Mouse (Mus musculus) MEL (cell line): ENCODE measurements at regions not wholly inside any gene's neighbourhood (a gene's known extent, or its start where the extent isn't known, plus 50 kb on each side); places are given as distances from the start of the nearest gene placed in this dataset.

Source experiments
- DNase-seq: peaks from one replicate; pipeline ENCODE4 v3.0.0; 2011; ENCODE audit warnings: low read depth, low spot score
- H3K27ac ChIP-seq: 2 replicates; pipeline ENCODE4 v1.5.1; 2012; ENCODE audit warnings: low read depth, mild to moderate bottlenecking, control low read depth, low read length, moderate library complexity; ENCODE audit not compliant: control insufficient read depth
- H3K27me3 ChIP-seq, 2 experiments: fragments of 150-350 bp in 1 of 2; sonication (generic) in 1 of 2; 2 replicates each; pipeline ENCODE4 v1.6.1; 2012; ENCODE audit warnings: low read length in 2 of 2, mild to moderate bottlenecking in 2 of 2, improper control_type of control experiment in 1 of 2, moderate library complexity in 1 of 2; ENCODE audit not compliant: insufficient read depth in 2 of 2, control insufficient read depth in 1 of 2
- H3K36me3 ChIP-seq, 2 experiments: 2 replicates each; pipeline ENCODE4 v1.6.1; 2012 to 2014; ENCODE audit warnings: low read length in 2 of 2, improper control_type of control experiment in 1 of 2, inconsistent platforms in 1 of 2, mild to moderate bottlenecking in 1 of 2; ENCODE audit not compliant: insufficient read depth in 2 of 2, control insufficient read depth in 1 of 2
- H3K4me1 ChIP-seq, 2 experiments: fragments of 150-350 bp in 1 of 2; sonication (generic) in 1 of 2; 2 replicates each; pipeline ENCODE4 v1.6.1; 2012; ENCODE audit warnings: low read length in 2 of 2, improper control_type of control experiment in 1 of 2, mild to moderate bottlenecking in 1 of 2; ENCODE audit not compliant: insufficient read depth in 2 of 2, control insufficient read depth in 1 of 2
- H3K4me3 ChIP-seq, 2 experiments: fragments of 150-350 bp in 1 of 2; sonication (generic) in 1 of 2; 2 replicates each; pipeline ENCODE4 v1.5.1; 2012; ENCODE audit warnings: low read depth in 2 of 2, low read length in 2 of 2, mild to moderate bottlenecking in 2 of 2, moderate library complexity in 2 of 2, control low read depth in 1 of 2, improper control_type of control experiment in 1 of 2; ENCODE audit not compliant: control insufficient read depth in 1 of 2, insufficient read depth in 1 of 2
- H3K79me2 ChIP-seq: 2 replicates; pipeline ENCODE4 v1.6.1; 2012; ENCODE audit warnings: mild to moderate bottlenecking, low read length, moderate library complexity; ENCODE audit not compliant: control insufficient read depth, poor library complexity, insufficient read depth
- H3K9ac ChIP-seq: 2 replicates; pipeline ENCODE4 v1.6.1; 2012; ENCODE audit warnings: low read depth, mild to moderate bottlenecking, control low read depth, low read length, moderate library complexity; ENCODE audit not compliant: control insufficient read depth, poor library complexity, severe bottlenecking
- H3K9me3 ChIP-seq: fragments of 150-350 bp; sonication (generic); replicated peaks from 2 replicates; pipeline ENCODE4 v1.6.1; 2012; ENCODE audit warnings: mild to moderate bottlenecking, low read length, improper control_type of control experiment, moderate library complexity; ENCODE audit not compliant: insufficient read depth
- BHLHE40 ChIP-seq: IDR thresholded peaks from 2 replicates; pipeline ENCODE4 v1.6.1; 2012; ENCODE audit warnings: low read depth, mild to moderate bottlenecking, inconsistent platforms, low read length, improper control_type of control experiment, borderline replicate concordance
- CTCF ChIP-seq, 3 experiments: IDR thresholded peaks in 2 of 3; conservative IDR thresholded peaks in 1 of 3; 2 replicates each; pipeline ENCODE4 v1.5.1; 2011 to 2012; ENCODE audit warnings: low read length in 3 of 3, low read depth in 2 of 3, mild to moderate bottlenecking in 2 of 3, improper control_type of control experiment in 1 of 3, inconsistent platforms in 1 of 3, mixed read lengths in 1 of 3, moderate library complexity in 1 of 3; ENCODE audit not compliant: control insufficient read depth in 1 of 3, insufficient read depth in 1 of 3, poor library complexity in 1 of 3, severe bottlenecking in 1 of 3
- ELF1 ChIP-seq: IDR thresholded peaks from 2 replicates; pipeline ENCODE4 v1.6.1; 2014; ENCODE audit warnings: low read depth, mild to moderate bottlenecking, inconsistent platforms, low read length, improper control_type of control experiment, moderate library complexity
- HCFC1 ChIP-seq: IDR thresholded peaks from 2 replicates; pipeline ENCODE4 v1.6.1; 2012; ENCODE audit warnings: low read depth, mild to moderate bottlenecking, inconsistent platforms, low read length, improper control_type of control experiment, moderate library complexity
- JUND ChIP-seq: IDR thresholded peaks from 2 replicates; pipeline ENCODE4 v1.6.1; 2011; ENCODE audit warnings: low read depth, mild to moderate bottlenecking, improper control_type of control experiment, low read length
- MAFK ChIP-seq: IDR thresholded peaks from 2 replicates; pipeline ENCODE4 v1.6.1; 2011; ENCODE audit warnings: low read depth, mild to moderate bottlenecking, low read length, improper control_type of control experiment, borderline replicate concordance
- MAX ChIP-seq: IDR thresholded peaks from 2 replicates; pipeline ENCODE4 v1.6.1; 2011; ENCODE audit warnings: low read length, improper control_type of control experiment
- NELFE ChIP-seq: IDR thresholded peaks from 2 replicates; pipeline ENCODE4 v1.6.1; 2011; ENCODE audit warnings: low read depth, low read length, improper control_type of control experiment
- POLR2A ChIP-seq, 2 experiments: IDR thresholded peaks; 2 replicates each; pipeline ENCODE4 v1.6.1; 2011 to 2012; ENCODE audit warnings: low read length in 2 of 2, mild to moderate bottlenecking in 2 of 2, control low read depth in 1 of 2, improper control_type of control experiment in 1 of 2, low read depth in 1 of 2, moderate library complexity in 1 of 2; ENCODE audit not compliant: control insufficient read depth in 1 of 2, insufficient read depth in 1 of 2, poor library complexity in 1 of 2
- POLR2AphosphoS2 ChIP-seq: IDR thresholded peaks from 2 replicates; pipeline ENCODE4 v1.6.1; 2011; ENCODE audit warnings: low read length, improper control_type of control experiment
- RAD21 ChIP-seq: IDR thresholded peaks from 2 replicates; pipeline ENCODE4 v1.6.1; 2011; ENCODE audit warnings: mild to moderate bottlenecking, low read depth, low read length, improper control_type of control experiment
- SIN3A ChIP-seq: IDR thresholded peaks from 2 replicates; pipeline ENCODE4 v1.6.1; 2012; ENCODE audit warnings: low read length, improper control_type of control experiment, inconsistent platforms
- TAL1 ChIP-seq: IDR thresholded peaks from 2 replicates; pipeline ENCODE4 v1.6.1; 2012; ENCODE audit warnings: mild to moderate bottlenecking, inconsistent platforms, low read length, moderate library complexity, mixed read lengths
- TCF12 ChIP-seq: IDR thresholded peaks from 2 replicates; pipeline ENCODE4 v1.6.1; 2014; ENCODE audit warnings: low read depth, mild to moderate bottlenecking, inconsistent platforms, low read length, improper control_type of control experiment, moderate library complexity
- USF2 ChIP-seq, 2 experiments: IDR thresholded peaks; 2 replicates each; pipeline ENCODE4 v1.6.1; 2011 to 2012; ENCODE audit warnings: improper control_type of control experiment in 2 of 2, low read length in 2 of 2, borderline replicate concordance in 1 of 2, inconsistent platforms in 1 of 2, low read depth in 1 of 2, mild to moderate bottlenecking in 1 of 2; ENCODE audit not compliant: insufficient read depth in 1 of 2
- ZKSCAN1 ChIP-seq: IDR thresholded peaks from 2 replicates; pipeline ENCODE4 v1.6.1; 2012; ENCODE audit warnings: low read depth, mild to moderate bottlenecking, inconsistent platforms, low read length, improper control_type of control experiment, moderate library complexity
- ZMIZ1 ChIP-seq: IDR thresholded peaks from 2 replicates; pipeline ENCODE4 v1.6.1; 2012; ENCODE audit warnings: low read depth, mild to moderate bottlenecking, inconsistent platforms, low read length, improper control_type of control experiment, moderate library complexity

DNA sequence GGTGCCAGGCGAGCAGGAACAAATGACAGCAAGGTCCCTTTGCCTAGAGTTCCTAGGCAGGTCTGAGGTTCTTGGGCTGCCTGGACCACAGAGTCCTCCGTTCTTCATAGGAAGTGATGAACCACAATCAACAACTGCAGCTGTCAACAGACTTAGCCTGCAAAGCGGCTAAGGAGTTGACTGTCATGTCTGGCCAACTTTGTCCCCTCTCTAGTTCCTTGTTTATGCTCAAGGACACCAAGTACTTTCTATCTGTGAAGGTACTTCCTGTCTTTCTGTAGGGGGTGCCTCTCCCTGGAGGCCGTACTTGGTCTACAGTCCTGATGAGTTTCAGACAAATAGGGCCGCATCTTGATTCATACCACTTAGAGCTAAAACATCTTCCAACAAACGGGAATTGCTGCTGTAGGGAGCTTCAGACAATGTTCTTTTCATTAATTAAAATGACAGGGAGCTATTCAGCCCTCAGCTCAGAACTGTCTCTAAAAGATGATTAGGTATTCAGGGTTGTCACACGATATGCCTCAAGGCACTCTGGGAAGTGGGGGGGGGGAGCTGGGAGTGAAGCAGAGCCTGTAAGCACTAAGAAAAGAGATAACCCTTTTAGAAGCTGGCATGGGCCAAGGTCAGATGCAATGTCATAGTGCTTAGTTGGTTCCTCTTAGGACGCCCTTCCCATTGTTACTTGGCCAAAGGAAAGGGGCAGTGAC, 299.4 kb downstream of the Fut8 start:
- Histone ChIP-seq H3K27me3 (peaks cover 0 to 2% of the 10 kb centered on the region in 2 experiments; a peak in 1 of 4 replicates), H3K4me1 (peaks cover 0 to 3% of the 10 kb centered on the region in 2 experiments; a peak in 1 of 4 replicates)
- TF ChIP-seq TCF12, result no peak
- 0 out of 2 replicates have a peak, but pooled peaks have one; percentile 32 for TF ChIP-seq ELF1

DNA sequence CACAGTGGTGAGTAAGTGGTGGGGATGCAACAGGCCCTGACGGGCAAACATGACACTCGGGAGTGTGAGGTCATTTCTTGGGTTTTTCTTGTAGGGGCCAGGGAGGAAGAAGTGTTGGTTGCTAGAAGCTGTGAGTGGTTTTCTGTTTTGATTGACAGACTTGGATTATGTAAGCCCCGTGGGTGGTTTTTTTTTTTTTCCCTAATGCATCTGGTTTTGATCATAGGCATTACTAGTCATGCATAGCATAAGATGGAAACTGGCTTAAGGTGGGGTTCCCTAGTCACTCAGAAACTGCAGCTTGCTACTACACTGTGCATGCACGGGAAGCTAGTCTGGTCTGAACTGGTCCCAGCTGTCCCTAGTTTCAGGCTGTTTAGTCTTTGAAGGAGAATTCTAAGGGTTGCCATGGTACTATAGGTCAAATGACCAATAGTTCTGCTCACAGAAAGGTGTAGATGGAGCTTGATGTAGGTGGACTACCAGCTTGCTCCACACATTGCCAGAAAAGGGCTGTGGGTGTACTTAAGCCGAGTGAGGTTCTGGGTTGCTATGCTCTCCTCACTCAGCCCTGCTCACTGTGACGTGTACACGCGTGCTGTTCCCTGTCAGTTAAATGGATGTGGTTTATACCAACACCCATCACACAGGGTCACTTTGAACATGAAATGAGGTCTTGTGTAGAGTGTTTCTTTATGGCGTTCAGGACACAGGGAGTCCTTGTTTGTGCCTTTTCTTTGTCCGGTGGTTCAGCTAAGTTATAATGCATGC, 301.9 kb downstream of the Fut8 start:
- H3K9me3 ChIP-seq, result no peaks in the 10 kb centered on the region
- H3K27me3 ChIP-seq, result peaks cover 0 to 2% of the 10 kb centered on the region in 2 experiments; a peak in 2 of 4 replicates
- H3K79me2 ChIP-seq, result no peaks in the 10 kb centered on the region
- H3K36me3 ChIP-seq, result peaks cover 0 to 3% of the 10 kb centered on the region in 2 experiments; a peak in 2 of 4 replicates
- DNase-seq, result no peak
- H3K9ac ChIP-seq, result no peak overlapping the region
- no peak overlapping the region for H3K4me3 ChIP-seq
- no peak overlapping the region for H3K27ac ChIP-seq
- no peak for TF ChIP-seq ZKSCAN1
- TF ChIP-seq USF2 (IDR thresholded peaks at IDR 0.05; ENCODE audit: borderline replicate concordance in 1 of 2, insufficient read depth in 1 of 2, low read depth in 1 of 2, low read length in 2 of 2), result no peak
- TF ChIP-seq CTCF (IDR thresholded peaks at IDR 0.05 in 2 of 3, conservative IDR thresholded peaks at IDR 0.05 in 1 of 3; ENCODE audit: control insufficient read depth in 1 of 3, insufficient read depth in 1 of 3, low read depth in 2 of 3, low read length in 3 of 3, poor library complexity in 1 of 3, severe bottlenecking in 1 of 3), result no peak
- no peak for TF ChIP-seq HCFC1
- TF ChIP-seq MAFK, result no peak
- TF ChIP-seq MAX, result no peak
- TF ChIP-seq ZMIZ1, result no peak
- no peak for TF ChIP-seq NELFE
- no peak for TF ChIP-seq JUND
- TF ChIP-seq SIN3A, result no peak
- no peak for TF ChIP-seq POLR2AphosphoS2
- no peak for TF ChIP-seq BHLHE40
- no peak for TF ChIP-seq POLR2A (IDR thresholded peaks at IDR 0.05; ENCODE audit: control insufficient read depth in 1 of 2, insufficient read depth in 1 of 2, low read depth in 1 of 2, low read length in 2 of 2, poor library complexity in 1 of 2)
- no peak for TF ChIP-seq TAL1
- no peak for TF ChIP-seq RAD21
- TF ChIP-seq, all 39 proteins: peak for 0
- H3K4me1 ChIP-seq, result peaks cover 0 to 3% of the 10 kb centered on the region in 2 experiments; a peak in 1 of 4 replicates

More for the DNA sequence above, 299.4 kb downstream of the Fut8 start:
- peak; percentile 45 for DNase-seq
- no peak overlapping the region for H3K4me3 ChIP-seq
- H3K36me3 ChIP-seq, result peaks cover 0 to 3% of the 10 kb centered on the region in 2 experiments; a peak in 2 of 4 replicates
- no peaks in the 10 kb centered on the region for H3K9me3 ChIP-seq
- H3K9ac ChIP-seq, result no peak overlapping the region
- H3K79me2 ChIP-seq, result no peaks in the 10 kb centered on the region
- H3K27ac ChIP-seq, result no peak overlapping the region
